Mouse (Mus musculus): ENCODE measurements around the gene Nr2c1. TPM values are rescaled to one million over a fixed set of nuclear protein-coding genes. Genes with fewer than 3 reads are reported as not detected.
A peak's percentile ranks its signal among the peaks of the same experiment; 100 is the strongest.

Nr2c1 gene
- total and polyA plus RNA-seq, 2 experiments = 3.7 to 6.4 TPM

DNA sequence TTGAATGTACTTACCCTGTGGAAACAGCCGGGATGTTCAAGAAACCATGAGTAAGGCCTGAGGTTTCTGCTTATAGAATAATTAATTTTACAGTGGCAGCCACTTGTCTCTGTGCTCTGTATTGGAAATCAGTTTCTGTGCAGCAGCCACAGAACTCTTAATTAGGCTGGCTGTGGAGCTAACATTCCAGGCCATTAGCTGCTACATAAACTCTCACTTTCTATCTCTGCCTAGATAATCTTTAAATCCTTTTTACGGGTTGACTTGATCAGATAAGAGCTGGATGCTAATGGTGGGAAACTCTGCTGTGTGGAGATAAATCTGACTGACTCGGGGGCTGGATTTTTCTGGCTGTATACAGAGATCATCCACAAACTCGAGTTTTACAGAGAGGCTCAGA lies 35.4 kb downstream of the Nr2c1 start:
- Histone ChIP-seq H3K9ac (ENCODE audit: low read depth, low read length) (no peak overlapping the region), H3K36me3 (ENCODE audit: control insufficient read depth, insufficient read depth, low read length) (peaks cover 36% of the 10 kb centered on the region), H3K79me2 (ENCODE audit: control insufficient read depth, insufficient read depth, low read length) (no peaks in the 10 kb centered on the region), H3K4me1 (ENCODE audit: control insufficient read depth, insufficient read depth, low read length) (no peaks in the 10 kb centered on the region), H3K27ac (replicated peaks; ENCODE audit: insufficient read depth, low read depth, low read length) (no peak overlapping the region), H3K4me3 (ENCODE audit: insufficient read depth, low read depth, low read length) (no peak overlapping the region), H3K27me3 (ENCODE audit: control insufficient read depth, insufficient read depth, low read length) (no peaks in the 10 kb centered on the region)
- no peak for DNase-seq (ENCODE audit: extremely low read depth, low read depth, low spot score)
- no peak for TF ChIP-seq CTCF (IDR thresholded peaks at IDR 0.05; ENCODE audit: low read depth, low read length)
- TF ChIP-seq POLR2A (IDR thresholded peaks at IDR 0.05; ENCODE audit: extremely low read depth, insufficient read depth, low read length) = no peak
- WGBS = 67% methylated on average over 4 of the region's 4 CpGs

GRCm38 (mm10) chr10:94198482-94199405 lies 50.9 kb downstream of the Nr2c1 start, which contains the start of gene Ndufa12:
Ndufa12 (plus strand) TSS chr10:94198720.
- Histone ChIP-seq H3K4me3 (ENCODE audit: insufficient read depth, low read depth, low read length) (peak within 1 kb of the TSS; percentile 90), H3K9ac (ENCODE audit: low read depth, low read length) (peak within 1 kb of the TSS; percentile 90), H3K27me3 (ENCODE audit: control insufficient read depth, insufficient read depth, low read length) (no peaks in the 10 kb centered on the region), H3K36me3 (ENCODE audit: control insufficient read depth, insufficient read depth, low read length) (peaks cover 33% of the 10 kb centered on the region), H3K79me2 (ENCODE audit: control insufficient read depth, insufficient read depth, low read length) (peaks cover 4% of the 10 kb centered on the region; the same call in 1 of the 2 replicates), H3K4me1 (ENCODE audit: control insufficient read depth, insufficient read depth, low read length) (peaks cover 4% of the 10 kb centered on the region), H3K27ac (replicated peaks; ENCODE audit: insufficient read depth, low read depth, low read length) (peak within 1 kb of the TSS; percentile 91)
- DNase-seq (ENCODE audit: extremely low read depth, low read depth, low spot score) = peak; percentile 84
- TF ChIP-seq CTCF (IDR thresholded peaks at IDR 0.05; ENCODE audit: low read depth, low read length) (peak; percentile 62), POLR2A (IDR thresholded peaks at IDR 0.05; ENCODE audit: extremely low read depth, insufficient read depth, low read length) (peak; percentile 69)
- under 1% methylated on average over 46 of the region's 46 CpGs for WGBS

DNA sequence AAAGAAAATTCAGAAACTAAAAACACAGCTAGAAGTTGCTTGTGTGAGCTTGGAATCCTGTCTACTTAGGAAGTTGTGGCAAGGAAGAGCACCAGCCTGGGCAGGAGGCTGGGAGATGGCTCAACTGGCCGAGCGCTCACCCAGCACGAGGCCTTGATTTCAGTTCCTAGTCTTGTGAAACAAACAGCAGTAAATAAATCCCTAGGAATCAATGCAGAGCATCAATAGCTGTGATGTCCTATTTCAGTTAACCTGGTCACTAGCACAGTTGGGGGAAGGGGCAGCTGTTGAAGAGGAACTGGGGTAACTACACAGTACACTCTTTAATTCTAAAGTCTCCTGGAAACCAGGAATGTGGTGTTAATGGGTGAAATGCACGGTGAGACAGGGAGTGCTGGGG lies 57.1 kb downstream of the Nr2c1 start:
- Histone ChIP-seq H3K27me3 (ENCODE audit: control insufficient read depth, insufficient read depth, low read length) (no peaks in the 10 kb centered on the region), H3K27ac (replicated peaks; ENCODE audit: insufficient read depth, low read depth, low read length) (no peak overlapping the region), H3K36me3 (ENCODE audit: control insufficient read depth, insufficient read depth, low read length) (peaks cover 33% of the 10 kb centered on the region), H3K4me3 (ENCODE audit: insufficient read depth, low read depth, low read length) (no peak overlapping the region), H3K9ac (ENCODE audit: low read depth, low read length) (no peak overlapping the region), H3K4me1 (ENCODE audit: control insufficient read depth, insufficient read depth, low read length) (no peaks in the 10 kb centered on the region), H3K79me2 (ENCODE audit: control insufficient read depth, insufficient read depth, low read length) (no peaks in the 10 kb centered on the region; the same call in 1 of the 2 replicates)
- DNase-seq (ENCODE audit: extremely low read depth, low read depth, low spot score) = peak; percentile 15
- TF ChIP-seq CTCF (IDR thresholded peaks at IDR 0.05; ENCODE audit: low read depth, low read length) (no peak), POLR2A (IDR thresholded peaks at IDR 0.05; ENCODE audit: extremely low read depth, insufficient read depth, low read length) (no peak)
- 30% methylated on average over 4 of the region's 4 CpGs for WGBS

- no peak for TF ChIP-seq CTCF (IDR thresholded peaks at IDR 0.05; ENCODE audit: low read depth, low read length)
- TF ChIP-seq POLR2A (IDR thresholded peaks at IDR 0.05; ENCODE audit: extremely low read depth, insufficient read depth, low read length) = no peak
- Histone ChIP-seq H3K4me1 (ENCODE audit: control insufficient read depth, insufficient read depth, low read length) (no peaks in the 10 kb centered on the region), H3K79me2 (ENCODE audit: control insufficient read depth, insufficient read depth, low read length) (no peaks in the 10 kb centered on the region), H3K36me3 (ENCODE audit: control insufficient read depth, insufficient read depth, low read length) (peaks cover 17% of the 10 kb centered on the region), H3K9ac (ENCODE audit: low read depth, low read length) (no peak overlapping the region), H3K27ac (replicated peaks; ENCODE audit: insufficient read depth, low read depth, low read length) (no peak overlapping the region), H3K27me3 (ENCODE audit: control insufficient read depth, insufficient read depth, low read length) (no peaks in the 10 kb centered on the region), H3K4me3 (ENCODE audit: insufficient read depth, low read depth, low read length) (no peak overlapping the region)
- no peak for DNase-seq (ENCODE audit: extremely low read depth, low read depth, low spot score)
- 90% methylated on average over 6 of the region's 6 CpGs for WGBS
These were observed 63.1 kb downstream of the Nr2c1 start for GRCm38 (mm10) chr10:94210718-94211618.

DNA sequence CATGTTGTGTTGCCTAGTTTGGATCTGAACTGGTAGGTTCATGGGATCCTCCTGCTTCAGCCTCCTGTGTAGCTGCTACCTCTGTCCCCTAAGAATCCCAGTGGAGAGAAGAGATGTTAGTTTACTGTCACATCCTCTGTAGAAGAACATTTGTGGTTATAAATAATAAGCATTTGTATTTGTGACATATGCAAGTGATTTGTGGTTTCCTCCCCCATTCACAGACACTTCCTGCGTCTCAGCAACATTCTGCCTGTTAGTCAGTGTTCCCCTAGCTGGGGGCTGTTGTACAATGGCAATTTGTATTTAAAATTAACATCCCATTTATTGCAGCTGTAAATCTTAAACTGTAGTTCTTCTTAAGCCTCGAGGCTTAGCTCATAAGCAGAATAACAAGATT lies 63.9 kb downstream of the Nr2c1 start:
- 84% methylated on average over 2 of the region's 2 CpGs for WGBS
- Histone ChIP-seq H3K9ac (ENCODE audit: low read depth, low read length) (no peak overlapping the region), H3K4me1 (ENCODE audit: control insufficient read depth, insufficient read depth, low read length) (no peaks in the 10 kb centered on the region), H3K27ac (replicated peaks; ENCODE audit: insufficient read depth, low read depth, low read length) (no peak overlapping the region), H3K4me3 (ENCODE audit: insufficient read depth, low read depth, low read length) (no peak overlapping the region), H3K79me2 (ENCODE audit: control insufficient read depth, insufficient read depth, low read length) (no peaks in the 10 kb centered on the region), H3K36me3 (ENCODE audit: control insufficient read depth, insufficient read depth, low read length) (peaks cover 20% of the 10 kb centered on the region), H3K27me3 (ENCODE audit: control insufficient read depth, insufficient read depth, low read length) (no peaks in the 10 kb centered on the region)
- TF ChIP-seq POLR2A (IDR thresholded peaks at IDR 0.05; ENCODE audit: extremely low read depth, insufficient read depth, low read length) (no peak), CTCF (IDR thresholded peaks at IDR 0.05; ENCODE audit: low read depth, low read length) (no peak)
- no peak for DNase-seq (ENCODE audit: extremely low read depth, low read depth, low spot score)

All from liver, adult 2 months (tissue).